Mouse (Mus musculus): Measurements from ENCODE around the gene Pgm2.
A peak's percentile ranks its signal among the peaks of the same experiment; 100 is the strongest.

Pgm2 gene

GRCm38 (mm10) chr5:64077353-64077752 lies 15.4 kb upstream of the Pgm2 start:
- no peak for DNase-seq

- no peak for DNase-seq
Observed at GRCm38 (mm10) chr5:64078740-64079461, 13.8 kb upstream of the Pgm2 start.

GRCm38 (mm10) chr5:64079462-64079817 lies 13.3 kb upstream of the Pgm2 start:
- DNase-seq = no peak

- DNase-seq = no peak
Observed at GRCm38 (mm10) chr5:64083447-64084359, 9.0 kb upstream of the Pgm2 start.

- DNase-seq = no peak
Observed at GRCm38 (mm10) chr5:64085405-64085804, 7.3 kb upstream of the Pgm2 start.

GRCm38 (mm10) chr5:64088740-64089139 lies 4.0 kb upstream of the Pgm2 start:
- DNase-seq = no peak

GRCm38 (mm10) chr5:64093349-64093871 lies 660 bp downstream of the Pgm2 start:
- no peak for DNase-seq

- no peak for DNase-seq
Observed at GRCm38 (mm10) chr5:64095342-64095993, 2.7 kb downstream of the Pgm2 start.

GRCm38 (mm10) chr5:64101993-64102716 lies 9.4 kb downstream of the Pgm2 start:
- DNase-seq = no peak

GRCm38 (mm10) chr5:64102717-64103075 lies 9.9 kb downstream of the Pgm2 start:
- peak; percentile 22 to 24 for DNase-seq

GRCm38 (mm10) chr5:64107596-64108289 lies 15.0 kb downstream of the Pgm2 start:
- no peak for DNase-seq

- DNase-seq = peak; percentile 20 to 36
Observed at GRCm38 (mm10) chr5:64109217-64109616, 16.5 kb downstream of the Pgm2 start.

GRCm38 (mm10) chr5:64112360-64112759 lies 19.6 kb downstream of the Pgm2 start:
- no peak for DNase-seq

GRCm38 (mm10) chr5:64114210-64114609 lies 21.5 kb downstream of the Pgm2 start:
- no peak for DNase-seq

GRCm38 (mm10) chr5:64117191-64117590 lies 24.4 kb downstream of the Pgm2 start:
- no peak for DNase-seq

- DNase-seq = no peak
Observed at GRCm38 (mm10) chr5:64125783-64126182, 33.0 kb downstream of the Pgm2 start.

- no peak for DNase-seq
Observed at GRCm38 (mm10) chr5:64131550-64131949, 38.8 kb downstream of the Pgm2 start.

- no peak for DNase-seq
Observed at GRCm38 (mm10) chr5:64133901-64134300, 41.2 kb downstream of the Pgm2 start.

- peak; percentile 33 to 38 for DNase-seq
Observed at GRCm38 (mm10) chr5:64136325-64136724, 43.6 kb downstream of the Pgm2 start.

- no peak for DNase-seq
Observed at GRCm38 (mm10) chr5:64140202-64140601, 47.5 kb downstream of the Pgm2 start.

- no peak for DNase-seq
Observed at GRCm38 (mm10) chr5:64144315-64144714, 51.6 kb downstream of the Pgm2 start.

- no peak for DNase-seq
Observed at GRCm38 (mm10) chr5:64146384-64147005, 53.7 kb downstream of the Pgm2 start.

Data from B cell, adult 2 months (primary cell).